Mouse (Mus musculus): ENCODE measurements around the gene Acnat2. TPM values are rescaled to one million over a fixed set of nuclear protein-coding genes. Genes with fewer than 3 reads are reported as not detected.
"Not testable (repeated sequence)": the region's sequence is repeated elsewhere in the genome, so short reads cannot be mapped to it uniquely, and the experiment has no call there.

Acnat2 gene
- total and polyA plus RNA-seq, 2 experiments from 2014 or later = not detected

- H3K4me1 ChIP-seq (ENCODE audit: control insufficient read depth, insufficient read depth); H3K36me3 ChIP-seq (replicated peaks; ENCODE audit: control insufficient read depth, insufficient read depth, low read length); H3K9me3 ChIP-seq (replicated peaks; ENCODE audit: control insufficient read depth, low read length); H3K9ac ChIP-seq (replicated peaks; ENCODE audit: low read depth, low read length); H3K4me2 ChIP-seq (ENCODE audit: low read depth, low read length); H3K27me3 ChIP-seq (ENCODE audit: control insufficient read depth, insufficient read depth, low read length); ATAC-seq (ENCODE audit: insufficient read depth, low read depth); H3K27ac ChIP-seq (ENCODE audit: low read depth); DNase-seq (ENCODE audit: low spot score); H3K4me3 ChIP-seq (ENCODE audit: low read depth, low read length): not testable (repeated sequence)
- 71% methylated on average over 3 of the region's 4 CpGs for WGBS
Measured at GRCm38 (mm10) chr4:49337949-49338348, 70.0 kb downstream of the Acnat2 start.

Other genes with a start within 250 kb of the Acnat2 start
- gene Acnat1, start 65.8 kb upstream of the Acnat2 start, total RNA-seq (2014; rRNA removed; ENCODE audit: low replicate concordance) = not detected in 2 replicates
- gene Acnat1, start 65.8 kb upstream of the Acnat2 start, polyA plus RNA-seq (2015; fragmentation: Nextera tagmentation; extraction: Ambion mirVana) = not detected in 2 replicates
- not detected in 2 replicates for gene Baat, start 98.4 kb upstream of the Acnat2 start, total RNA-seq (2014; rRNA removed; ENCODE audit: low replicate concordance)
- not detected in 2 replicates for gene Baat, start 98.4 kb upstream of the Acnat2 start, polyA plus RNA-seq (2015; fragmentation: Nextera tagmentation; extraction: Ambion mirVana)
- 22.1 and 36.6 TPM in 2 replicates for gene Mrpl50, start 112.9 kb upstream of the Acnat2 start, total RNA-seq (2014; rRNA removed; ENCODE audit: low replicate concordance)
- 53.3 and 54.6 TPM in 2 replicates for gene Mrpl50, start 112.9 kb upstream of the Acnat2 start, polyA plus RNA-seq (2015; fragmentation: Nextera tagmentation; extraction: Ambion mirVana)
- 3.3 and 4.2 TPM in 2 replicates for gene Zfp189, start 113.0 kb upstream of the Acnat2 start, total RNA-seq (2014; rRNA removed; ENCODE audit: low replicate concordance)
- gene Zfp189, start 113.0 kb upstream of the Acnat2 start, polyA plus RNA-seq (2015; fragmentation: Nextera tagmentation; extraction: Ambion mirVana) = 4.7 and 4.8 TPM in 2 replicates
- 0.27 and 2.3 TPM in 2 replicates for gene Aldob, start 141.4 kb upstream of the Acnat2 start, total RNA-seq (2014; rRNA removed; ENCODE audit: low replicate concordance)
- gene Aldob, start 141.4 kb upstream of the Acnat2 start, polyA plus RNA-seq (2015; fragmentation: Nextera tagmentation; extraction: Ambion mirVana) = 0.12 and 0.22 TPM in 2 replicates
- 56.4 and 110 TPM in 2 replicates for gene Tmem246, start 189.7 kb upstream of the Acnat2 start, total RNA-seq (2014; rRNA removed; ENCODE audit: low replicate concordance)
- gene Tmem246, start 189.7 kb upstream of the Acnat2 start, polyA plus RNA-seq (2015; fragmentation: Nextera tagmentation; extraction: Ambion mirVana) = 54.5 and 56.5 TPM in 2 replicates
- gene Rnf20, start 223.9 kb upstream of the Acnat2 start, total RNA-seq (2014; rRNA removed; ENCODE audit: low replicate concordance) = 10.7 and 26.5 TPM in 2 replicates
- 18.8 and 19.6 TPM in 2 replicates for gene Rnf20, start 223.9 kb upstream of the Acnat2 start, polyA plus RNA-seq (2015; fragmentation: Nextera tagmentation; extraction: Ambion mirVana)